Mouse (Mus musculus) retina, postnatal 7 days (tissue): ENCODE data around the gene Actr6.

Experiments used
- DNase-seq: peaks from one replicate; pipeline ENCODE4 v3.0.0-alpha.2; 2012; ENCODE audit warnings: low read depth, low spot score

The Actr6 gene

GRCm38 (mm10) chr10:89732001-89732794 lies at the start of gene Actr6:
TSS of gene Actr6 (minus strand) at chr10:89732295.
- peak; percentile 89 for DNase-seq

DNA sequence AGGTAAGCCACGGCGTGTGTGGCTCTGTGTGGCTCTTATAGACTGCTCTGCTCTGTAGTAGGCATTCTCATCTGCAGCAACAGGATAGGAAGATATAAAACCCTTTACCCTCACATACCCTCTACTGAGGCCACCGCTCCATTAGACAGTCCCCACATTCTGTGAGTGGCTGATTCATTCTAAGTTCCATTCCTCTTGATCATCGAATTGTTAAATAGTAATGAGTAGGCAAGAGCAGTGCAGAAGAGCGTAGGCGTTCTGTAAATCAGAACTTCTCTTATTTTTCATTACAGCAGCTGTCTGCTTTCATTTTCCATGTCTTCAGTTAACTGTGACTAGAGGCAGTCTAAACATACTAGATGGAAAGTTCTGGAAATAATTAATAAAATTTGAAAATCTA lies 43.9 kb upstream of the Actr6 start:
- DNase-seq: no peak

- DNase-seq: no peak
Observed at GRCm38 (mm10) chr10:89771894-89772293, 39.8 kb upstream of the Actr6 start.

GRCm38 (mm10) chr10:89769096-89769495 lies 37.0 kb upstream of the Actr6 start:
- DNase-seq: no peak

DNA sequence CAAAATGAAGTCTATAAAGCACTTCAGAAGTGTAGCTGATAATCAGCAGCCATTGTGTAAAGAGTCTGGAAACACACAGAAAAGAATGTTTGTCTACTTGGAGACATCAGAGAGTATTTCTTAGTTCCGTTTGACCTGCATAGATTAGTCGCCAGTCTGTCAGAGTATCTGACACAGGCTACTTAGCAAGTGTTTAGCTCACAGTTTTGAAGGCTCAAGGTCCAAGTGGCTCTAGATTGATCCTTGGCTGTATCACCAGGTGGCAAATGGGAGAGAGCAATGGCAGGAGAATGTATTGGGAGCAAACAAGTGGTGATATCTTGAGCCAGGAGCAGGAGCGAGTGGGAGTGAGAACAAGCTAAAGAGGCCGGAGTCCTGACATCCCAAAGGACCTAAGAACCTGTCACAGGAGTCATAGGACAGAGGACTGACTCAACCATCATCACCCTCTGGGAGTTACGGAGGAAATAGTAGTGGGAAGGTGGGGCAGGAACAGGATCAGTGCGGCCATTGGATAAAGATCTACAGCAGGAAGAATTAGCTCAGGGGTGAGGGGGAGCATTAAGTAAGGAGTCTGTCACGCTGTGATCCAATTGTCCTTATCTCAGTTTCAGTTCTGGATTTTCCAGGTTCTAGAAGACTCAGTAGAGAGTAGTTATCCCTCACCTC lies 36.4 kb upstream of the Actr6 start:
- DNase-seq: no peak

- no peak for DNase-seq
Observed at GRCm38 (mm10) chr10:89765790-89766714, 34.0 kb upstream of the Actr6 start.

- DNase-seq: no peak
Observed at GRCm38 (mm10) chr10:89764457-89765121, 32.5 kb upstream of the Actr6 start.

- no peak for DNase-seq
Observed at GRCm38 (mm10) chr10:89760772-89761171, 28.7 kb upstream of the Actr6 start.

- no peak for DNase-seq
Observed at GRCm38 (mm10) chr10:89755231-89755630, 23.1 kb upstream of the Actr6 start.

- no peak for DNase-seq
Observed at GRCm38 (mm10) chr10:89751069-89751468, 19.0 kb upstream of the Actr6 start.

GRCm38 (mm10) chr10:89748619-89749018 lies 16.5 kb upstream of the Actr6 start:
- DNase-seq: no peak

DNA sequence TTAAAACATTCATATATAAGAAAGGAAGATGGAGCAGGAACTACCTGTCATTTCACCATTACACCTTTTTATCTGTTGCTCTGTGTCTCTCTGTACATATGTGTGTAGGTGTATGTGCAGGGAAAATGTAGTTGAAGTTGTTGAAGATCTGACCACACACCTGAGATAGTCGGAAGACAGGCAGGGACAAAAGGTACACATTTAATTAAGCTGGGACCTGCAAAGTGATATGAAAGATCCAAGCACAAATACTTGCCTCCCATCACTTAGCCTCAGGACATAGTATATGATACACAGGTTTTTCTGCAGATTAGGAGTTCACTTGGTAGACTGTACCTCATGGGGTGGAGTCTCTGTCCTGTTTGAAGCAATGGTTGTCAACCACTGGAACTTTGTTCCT lies 15.8 kb upstream of the Actr6 start:
- no peak for DNase-seq

DNA sequence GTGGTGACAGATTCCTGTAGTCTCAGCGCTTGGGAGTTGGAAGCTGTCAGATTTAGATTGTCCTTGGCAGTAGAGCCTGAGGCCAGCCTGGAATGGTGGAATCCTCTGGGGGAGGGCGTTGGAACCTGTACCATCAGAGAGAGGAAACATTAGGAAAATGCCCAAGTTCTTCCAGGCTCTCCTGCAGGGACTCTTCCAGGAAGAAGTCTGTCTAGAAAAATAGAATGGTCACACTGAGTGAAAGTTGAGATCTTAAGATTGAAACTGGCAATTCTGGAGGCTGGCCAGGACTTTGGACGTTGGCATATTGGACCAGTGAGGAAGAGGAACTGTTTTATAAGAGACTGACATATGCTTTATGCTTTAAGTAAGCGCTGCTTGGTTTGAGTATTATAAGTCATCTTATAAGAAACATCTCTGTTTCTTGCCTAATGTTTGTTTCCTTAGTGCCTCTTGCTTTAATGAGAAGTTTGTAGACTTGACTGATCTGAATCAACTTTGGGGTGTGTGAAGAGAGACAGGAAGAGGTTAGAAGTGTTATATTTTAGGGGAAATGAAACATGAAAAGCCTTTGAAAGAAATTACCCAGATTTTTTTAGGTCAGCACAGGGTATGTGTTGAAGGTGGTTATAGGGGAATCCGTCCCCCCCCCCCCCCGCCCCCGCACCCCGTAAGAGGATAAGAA lies 15.3 kb upstream of the Actr6 start:
- DNase-seq: no peak

GRCm38 (mm10) chr10:89746581-89746980 lies 14.5 kb upstream of the Actr6 start:
- peak; percentile 37 for DNase-seq

DNA sequence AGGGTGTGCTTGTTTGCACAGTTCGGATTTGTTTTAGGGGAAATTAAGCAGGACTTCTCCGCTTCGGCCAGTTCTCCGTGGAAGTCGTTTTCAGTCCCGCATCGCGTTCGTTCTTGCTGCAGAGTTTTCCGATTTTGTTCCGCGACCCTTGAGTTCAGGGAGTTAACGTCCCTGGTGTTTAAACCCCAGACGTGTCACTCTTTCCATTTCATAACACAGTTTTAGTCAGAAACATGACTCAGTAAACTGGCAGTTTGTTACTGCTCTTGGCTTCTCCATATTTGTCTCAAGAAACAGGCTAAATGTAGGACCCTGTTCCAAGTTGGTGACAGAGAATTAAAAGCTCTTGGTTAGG lies 13.5 kb upstream of the Actr6 start:
- DNase-seq: no peak

DNA sequence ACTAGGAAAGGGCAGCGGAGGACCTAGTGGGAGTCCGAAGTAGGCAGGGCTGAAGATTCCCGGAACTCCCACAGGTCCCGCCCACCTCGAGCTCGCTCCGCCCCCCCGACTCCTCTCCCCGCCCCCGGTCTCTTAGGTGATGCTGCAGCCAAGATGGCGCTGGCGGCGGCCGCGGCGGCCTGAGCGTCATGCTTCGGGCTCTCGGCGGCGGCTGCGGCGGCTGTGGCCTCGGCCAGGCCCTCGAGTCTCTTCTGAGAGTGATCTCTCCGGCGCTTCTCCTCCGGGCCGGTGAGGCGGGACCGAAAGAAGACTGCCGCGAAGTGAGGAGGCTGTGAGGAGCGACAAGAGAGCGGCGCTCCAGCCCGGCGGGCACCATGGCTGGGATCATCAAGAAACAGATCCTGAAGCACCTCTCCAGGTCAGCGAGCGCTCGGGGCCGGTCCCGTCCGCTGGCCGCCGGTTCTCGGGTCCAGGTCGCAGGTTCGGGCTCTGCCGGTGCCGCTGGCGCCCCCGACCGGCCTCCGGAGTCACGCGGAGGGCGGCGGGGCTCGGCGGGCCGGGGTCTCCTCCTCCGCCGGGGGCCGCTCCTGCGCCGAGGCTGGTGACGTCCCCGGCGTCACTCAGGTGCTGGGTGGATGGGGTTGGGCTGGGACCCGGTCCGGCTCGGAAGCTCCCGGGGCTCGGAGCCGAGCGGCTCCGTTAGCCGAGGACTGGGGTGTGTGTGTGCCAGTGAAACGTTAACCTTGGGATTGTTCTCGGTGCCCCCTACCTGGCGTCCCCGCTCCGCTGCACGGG lies 13.0 kb upstream of the Actr6 start, which contains the start of gene Uhrf1bp1l:
TSS of gene Uhrf1bp1l (plus strand) at position 121 of the 795 bp plus-strand sequence.
- DNase-seq: peak; percentile 73

GRCm38 (mm10) chr10:89744341-89744740 lies 12.2 kb upstream of the Actr6 start:
- DNase-seq: no peak

DNA sequence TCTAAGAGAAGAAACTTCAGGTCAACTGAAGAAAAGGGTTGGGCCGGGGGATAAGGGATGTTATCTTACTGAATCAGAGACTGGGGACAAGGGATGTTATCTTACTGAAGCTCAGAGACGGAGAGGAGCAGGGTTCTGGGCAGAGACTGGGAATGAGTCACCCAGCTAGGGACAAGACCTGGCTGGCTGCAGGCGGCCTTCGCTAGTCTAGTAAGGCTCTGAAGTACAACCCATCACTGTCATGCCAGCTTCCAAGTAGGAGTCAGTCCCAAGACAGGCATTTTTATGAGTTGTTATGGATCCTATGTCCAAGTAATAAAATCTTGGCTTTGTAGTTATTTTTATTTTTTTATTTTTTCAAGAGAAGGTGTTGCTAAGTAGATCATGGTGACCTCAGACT lies 11.2 kb upstream of the Actr6 start:
- no peak for DNase-seq

- no peak for DNase-seq
Observed at GRCm38 (mm10) chr10:89740995-89741394, 8.9 kb upstream of the Actr6 start.

DNA sequence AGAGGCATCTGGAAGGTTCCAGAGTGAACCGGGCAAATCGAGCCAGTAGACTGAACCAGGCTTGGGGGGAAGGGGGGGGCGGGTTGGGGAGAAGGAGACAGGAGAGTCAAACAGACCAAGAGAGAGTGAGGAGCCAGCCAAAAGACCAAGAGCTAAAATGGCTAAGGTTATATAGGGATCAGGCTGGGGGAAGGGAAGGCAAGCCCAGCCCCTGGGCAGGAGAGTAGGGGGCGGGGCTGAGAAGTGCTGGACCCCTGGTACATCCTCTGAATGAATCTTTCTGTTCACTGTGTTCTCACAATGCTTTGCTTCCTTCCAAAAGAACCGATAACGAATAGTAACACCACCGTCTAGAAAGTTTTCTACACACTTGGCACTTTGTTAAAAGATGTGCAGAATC lies 7.6 kb upstream of the Actr6 start:
- DNase-seq: no peak
